Mouse (Mus musculus): ENCODE measurements around the gene Hdgfl2. TPM values are rescaled to one million over a fixed set of nuclear protein-coding genes. Genes with fewer than 3 reads are reported as not detected.

Hdgfl2 gene
- polyA plus RNA-seq, 1 experiment from 2014 or later: 96.5 TPM

GRCm38 (mm10) chr17:56035216-56035615 lies 44.2 kb upstream of the Hdgfl2 start:
- 54% methylated on average over 4 of the region's 4 CpGs for WGBS
- no peak for ATAC-seq (ENCODE audit: insufficient number of reproducible peaks, insufficient read depth, low FRiP score, low read depth)
- Histone ChIP-seq H3K9ac (replicated peaks; ENCODE audit: low read depth, low read length) (peak overlapping the region; percentile 94; the same call in 1 of the 2 replicates), H3K9me3 (ENCODE audit: control insufficient read depth, low read depth, low read length) (no peaks in the 10 kb centered on the region), H3K4me2 (replicated peaks; ENCODE audit: low read depth, low read length) (peak overlapping the region; percentile 79), H3K4me3 (ENCODE audit: low read depth, low read length) (peak overlapping the region; percentile 82), H3K4me1 (ENCODE audit: control insufficient read depth, insufficient read depth, low read length) (peaks cover 18% of the 10 kb centered on the region), H3K36me3 (ENCODE audit: control insufficient read depth, insufficient read depth, low read length) (peaks cover 20% of the 10 kb centered on the region), H3K27ac (ENCODE audit: low read length) (no peak overlapping the region; the same call in 1 of the 2 replicates), H3K27me3 (ENCODE audit: control insufficient read depth, insufficient read depth, low read length) (no peaks in the 10 kb centered on the region)

GRCm38 (mm10) chr17:56036176-56036900 lies 43.1 kb upstream of the Hdgfl2 start, which contains the start of gene Sh3gl1:
Sh3gl1 (minus strand) TSS chr17:56036635.
- under 1% methylated on average over 74 of the region's 74 CpGs for WGBS
- Histone ChIP-seq H3K27ac (ENCODE audit: low read length) (peak within 1 kb of the TSS; percentile 91), H3K4me2 (replicated peaks; ENCODE audit: low read depth, low read length) (peak within 1 kb of the TSS; percentile 79), H3K36me3 (ENCODE audit: control insufficient read depth, insufficient read depth, low read length) (peaks cover 16% of the 10 kb centered on the region), H3K27me3 (ENCODE audit: control insufficient read depth, insufficient read depth, low read length) (no peaks in the 10 kb centered on the region), H3K9me3 (ENCODE audit: control insufficient read depth, low read depth, low read length) (no peaks in the 10 kb centered on the region), H3K9ac (replicated peaks; ENCODE audit: low read depth, low read length) (peak within 1 kb of the TSS; percentile 94), H3K4me3 (ENCODE audit: low read depth, low read length) (peak within 1 kb of the TSS; percentile 82), H3K4me1 (ENCODE audit: control insufficient read depth, insufficient read depth, low read length) (peaks cover 21% of the 10 kb centered on the region)
- peak; percentile 90 for ATAC-seq (ENCODE audit: insufficient number of reproducible peaks, insufficient read depth, low FRiP score, low read depth)

- peaks cover 16% of the 10 kb centered on the region for H3K36me3 ChIP-seq (ENCODE audit: control insufficient read depth, insufficient read depth, low read length)
- H3K9ac ChIP-seq (replicated peaks; ENCODE audit: low read depth, low read length): 0 out of 2 replicates have a peak overlapping the region, but pooled peaks have one; percentile 25
- no peaks in the 10 kb centered on the region for H3K27me3 ChIP-seq (ENCODE audit: control insufficient read depth, insufficient read depth, low read length)
- H3K4me2 ChIP-seq (replicated peaks; ENCODE audit: low read depth, low read length): peak overlapping the region; percentile 48
- peak overlapping the region; percentile 82 for H3K4me3 ChIP-seq (ENCODE audit: low read depth, low read length)
- no peaks in the 10 kb centered on the region for H3K9me3 ChIP-seq (ENCODE audit: control insufficient read depth, low read depth, low read length)
- WGBS: 36% methylated on average over 13 of the region's 13 CpGs
- no peak for ATAC-seq (ENCODE audit: insufficient number of reproducible peaks, insufficient read depth, low FRiP score, low read depth)
- H3K27ac ChIP-seq (ENCODE audit: low read length): no peak overlapping the region
- H3K4me1 ChIP-seq (ENCODE audit: control insufficient read depth, insufficient read depth, low read length): peaks cover 26% of the 10 kb centered on the region
Measured at GRCm38 (mm10) chr17:56036901-56037287, 42.5 kb upstream of the Hdgfl2 start.

GRCm38 (mm10) chr17:56038583-56039261 lies 40.7 kb upstream of the Hdgfl2 start:
- no peaks in the 10 kb centered on the region for H3K9me3 ChIP-seq (ENCODE audit: control insufficient read depth, low read depth, low read length)
- ATAC-seq (ENCODE audit: insufficient number of reproducible peaks, insufficient read depth, low FRiP score, low read depth): no peak

GRCm38 (mm10) chr17:56039345-56039744 lies 40.1 kb upstream of the Hdgfl2 start:
- H3K4me2 ChIP-seq (replicated peaks; ENCODE audit: low read depth, low read length): peak overlapping the region; percentile 31
- WGBS: 77% methylated on average over 4 of the region's 4 CpGs
- H3K36me3 ChIP-seq (ENCODE audit: control insufficient read depth, insufficient read depth, low read length): peaks cover 10% of the 10 kb centered on the region
- no peak overlapping the region for H3K27ac ChIP-seq (ENCODE audit: low read length)
- peak overlapping the region; percentile 79; the same call in 1 of the 2 replicates for H3K4me3 ChIP-seq (ENCODE audit: low read depth, low read length)
- H3K9me3 ChIP-seq (ENCODE audit: control insufficient read depth, low read depth, low read length): no peaks in the 10 kb centered on the region
- no peak overlapping the region for H3K9ac ChIP-seq (replicated peaks; ENCODE audit: low read depth, low read length)
- peaks cover 24% of the 10 kb centered on the region for H3K4me1 ChIP-seq (ENCODE audit: control insufficient read depth, insufficient read depth, low read length)
- no peak for ATAC-seq (ENCODE audit: insufficient number of reproducible peaks, insufficient read depth, low FRiP score, low read depth)
- H3K27me3 ChIP-seq (ENCODE audit: control insufficient read depth, insufficient read depth, low read length): no peaks in the 10 kb centered on the region

More at GRCm38 (mm10) chr17:56038583-56039261, 40.7 kb upstream of the Hdgfl2 start:
- H3K4me2 ChIP-seq (replicated peaks; ENCODE audit: low read depth, low read length): no peak overlapping the region
- no peak overlapping the region for H3K27ac ChIP-seq (ENCODE audit: low read length)
- H3K9ac ChIP-seq (replicated peaks; ENCODE audit: low read depth, low read length): no peak overlapping the region
- peaks cover 12% of the 10 kb centered on the region for H3K36me3 ChIP-seq (ENCODE audit: control insufficient read depth, insufficient read depth, low read length)
- 84% methylated on average over 8 of the region's 8 CpGs for WGBS
- H3K27me3 ChIP-seq (ENCODE audit: control insufficient read depth, insufficient read depth, low read length): no peaks in the 10 kb centered on the region
- no peak overlapping the region for H3K4me3 ChIP-seq (ENCODE audit: low read depth, low read length)
- peaks cover 24% of the 10 kb centered on the region for H3K4me1 ChIP-seq (ENCODE audit: control insufficient read depth, insufficient read depth, low read length)

- WGBS: under 1% methylated on average over 68 of the region's 68 CpGs
- H3K27me3 ChIP-seq (ENCODE audit: control insufficient read depth, insufficient read depth, low read length): no peaks in the 10 kb centered on the region
- H3K9ac ChIP-seq (replicated peaks; ENCODE audit: low read depth, low read length): peak within 1 kb of the TSS; percentile 87
- peaks cover 11% of the 10 kb centered on the region for H3K36me3 ChIP-seq (ENCODE audit: control insufficient read depth, insufficient read depth, low read length)
- H3K9me3 ChIP-seq (ENCODE audit: control insufficient read depth, low read depth, low read length): no peaks in the 10 kb centered on the region
- ATAC-seq (ENCODE audit: insufficient number of reproducible peaks, insufficient read depth, low FRiP score, low read depth): peak; percentile 89
- H3K4me3 ChIP-seq (ENCODE audit: low read depth, low read length): peak within 1 kb of the TSS; percentile 79
- H3K4me2 ChIP-seq (replicated peaks; ENCODE audit: low read depth, low read length): peak within 1 kb of the TSS; percentile 79
- H3K27ac ChIP-seq (ENCODE audit: low read length): peak within 1 kb of the TSS; percentile 86
- peaks cover 15% of the 10 kb centered on the region for H3K4me1 ChIP-seq (ENCODE audit: control insufficient read depth, insufficient read depth, low read length)
Measured at GRCm38 (mm10) chr17:56040030-56040856, 39.2 kb upstream of the Hdgfl2 start, which contains the start of gene Chaf1a. Chaf1a (plus strand) TSS chr17:56040439.

- Histone ChIP-seq H3K9me3 (ENCODE audit: control insufficient read depth, low read depth, low read length) (no peaks in the 10 kb centered on the region), H3K27me3 (ENCODE audit: control insufficient read depth, insufficient read depth, low read length) (no peaks in the 10 kb centered on the region), H3K9ac (replicated peaks; ENCODE audit: low read depth, low read length) (peak overlapping the region; percentile 87), H3K27ac (ENCODE audit: low read length) (peak overlapping the region; percentile 86), H3K36me3 (ENCODE audit: control insufficient read depth, insufficient read depth, low read length) (peaks cover 14% of the 10 kb centered on the region), H3K4me1 (ENCODE audit: control insufficient read depth, insufficient read depth, low read length) (peaks cover 10% of the 10 kb centered on the region; the same call in 1 of the 2 replicates), H3K4me2 (replicated peaks; ENCODE audit: low read depth, low read length) (peak overlapping the region; percentile 79), H3K4me3 (ENCODE audit: low read depth, low read length) (peak overlapping the region; percentile 79)
- 2% methylated on average over 12 of the region's 12 CpGs for WGBS
- no peak for ATAC-seq (ENCODE audit: insufficient number of reproducible peaks, insufficient read depth, low FRiP score, low read depth)
Measured at GRCm38 (mm10) chr17:56040857-56041163, 38.6 kb upstream of the Hdgfl2 start.

GRCm38 (mm10) chr17:56051369-56051768 lies 28.1 kb upstream of the Hdgfl2 start:
- no peak overlapping the region for H3K27ac ChIP-seq (ENCODE audit: low read length)
- H3K4me3 ChIP-seq (ENCODE audit: low read depth, low read length): no peak overlapping the region
- ATAC-seq (ENCODE audit: insufficient number of reproducible peaks, insufficient read depth, low FRiP score, low read depth): no peak; the same call in 1 of the 2 replicates
- no peaks in the 10 kb centered on the region for H3K9me3 ChIP-seq (ENCODE audit: control insufficient read depth, low read depth, low read length)
- no peaks in the 10 kb centered on the region for H3K4me1 ChIP-seq (ENCODE audit: control insufficient read depth, insufficient read depth, low read length)
- no peak overlapping the region for H3K9ac ChIP-seq (replicated peaks; ENCODE audit: low read depth, low read length)
- WGBS: 73% methylated on average over 5 of the region's 5 CpGs
- H3K4me2 ChIP-seq (replicated peaks; ENCODE audit: low read depth, low read length): no peak overlapping the region
- H3K27me3 ChIP-seq (ENCODE audit: control insufficient read depth, insufficient read depth, low read length): no peaks in the 10 kb centered on the region
- H3K36me3 ChIP-seq (ENCODE audit: control insufficient read depth, insufficient read depth, low read length): peaks cover 50% of the 10 kb centered on the region
